8 mouse cellular contexts compared by ENCODE assay signal in the genomic region with DNA sequence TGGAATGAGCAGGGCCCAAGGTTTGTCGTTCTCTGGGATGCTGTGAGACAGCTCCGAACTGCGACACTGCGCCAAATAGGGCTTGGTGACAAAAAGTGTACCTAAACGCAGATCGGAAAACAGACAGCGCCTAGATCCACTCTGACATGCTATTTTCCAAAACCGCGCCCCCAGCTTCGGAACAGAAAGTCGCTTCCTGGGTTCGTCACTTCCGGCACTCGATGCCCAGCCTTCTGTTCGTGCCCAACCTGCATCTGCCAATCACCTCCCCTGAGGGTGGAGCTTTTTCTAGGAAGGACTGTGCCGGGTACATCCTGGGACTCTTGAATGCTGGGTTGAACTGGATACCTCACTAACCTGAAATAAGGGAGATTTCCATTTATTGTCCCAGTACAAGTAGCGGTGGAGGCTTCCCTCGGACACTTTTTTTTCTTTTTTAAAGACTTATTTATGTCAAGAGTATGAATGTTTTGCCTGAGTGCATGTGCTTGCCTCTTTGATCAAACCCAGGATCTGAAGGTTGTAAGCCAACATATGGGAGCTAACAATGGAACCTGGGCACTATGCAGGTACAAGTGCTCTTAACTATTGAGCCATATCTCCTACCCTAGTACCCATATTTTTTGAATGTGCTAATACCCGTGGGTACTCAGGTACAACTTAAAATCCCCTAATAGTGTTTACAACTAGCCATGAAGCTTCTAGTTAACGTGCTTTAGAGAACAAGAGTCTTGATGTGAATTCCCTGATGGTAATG. TPM values are rescaled to one million over a fixed set of nuclear protein-coding genes. Genes with fewer than 3 reads are reported as not detected.
DNase-seq lines count a peak whose midpoint lies in the region; ATAC-seq and TF ChIP-seq lines count a peak whose summit lies in the region.

A gene (plus strand): TSS at position 279 of the 757 bp plus-strand sequence.

- peak within 1 kb of the TSS; percentile 83 for H3K27ac ChIP-seq in brown adipose tissue, adult 24 weeks (replicated peaks; ENCODE audit: low read depth, low read length)
- peak within 1 kb of the TSS; percentile 39; the same call in 1 of the 2 replicates for H3K27ac ChIP-seq in heart, embryonic 12.5 days (ENCODE audit: poor library complexity, severe bottlenecking)
- H3K27ac ChIP-seq in kidney, postnatal 0 days, result 0 out of 2 replicates have a peak within 1 kb of the TSS, but pooled peaks have one; percentile 42
- peak within 1 kb of the TSS; percentile 26; the same call in 1 of the 2 replicates for H3K27ac ChIP-seq in liver, adult 2 months (replicated peaks; ENCODE audit: insufficient read depth, low read depth, low read length)

- peak within 1 kb of the TSS; percentile 72 for H3K4me2 ChIP-seq in heart, embryonic 12.5 days
- peak within 1 kb of the TSS; percentile 68 for H3K4me2 ChIP-seq in kidney, postnatal 0 days (ENCODE audit: low read length)

- DNase-seq in CD4-positive, CD25-positive, alpha-beta regulatory T cell, adult 2 months (ENCODE audit: low read depth, low spot score), result peak; percentile 96
- peak; percentile 96 for DNase-seq in kidney, postnatal 0 days (ENCODE audit: low spot score)
- DNase-seq in liver, adult 2 months (ENCODE audit: extremely low read depth, low read depth, low spot score), result peak; percentile 89
- DNase-seq in spleen, postnatal 36 days (ENCODE audit: low spot score in 2 of 2), result peak; percentile 88 to 90

- TF ChIP-seq CTCF in kidney, postnatal 0 days (IDR thresholded peaks at IDR 0.05; ENCODE audit: low read depth), result peak; percentile 43; the same call in 1 of the 2 replicates
- TF ChIP-seq CTCF in liver, adult 2 months (IDR thresholded peaks at IDR 0.05; ENCODE audit: low read depth, low read length), result no peak

- WGBS in heart, embryonic 12.5 days, result 7% methylated on average over 20 of the region's 20 CpGs
- 7% methylated on average over 20 of the region's 20 CpGs for WGBS in kidney, postnatal 0 days
- WGBS in liver, adult 2 months, result 8% methylated on average over 20 of the region's 20 CpGs

- no peaks in the 10 kb centered on the region for H3K9me3 ChIP-seq in heart, embryonic 12.5 days (replicated peaks)
- no peaks in the 10 kb centered on the region for H3K9me3 ChIP-seq in kidney, postnatal 0 days (replicated peaks; ENCODE audit: low read length)

- H3K27me3 ChIP-seq in heart, embryonic 12.5 days (replicated peaks), result no peaks in the 10 kb centered on the region
- H3K27me3 ChIP-seq in kidney, postnatal 0 days (ENCODE audit: insufficient read depth, low read length), result no peaks in the 10 kb centered on the region
- H3K27me3 ChIP-seq in liver, adult 2 months (ENCODE audit: control insufficient read depth, insufficient read depth, low read length), result no peaks in the 10 kb centered on the region

- peaks cover under 1% of the 10 kb centered on the region; the same call in 1 of the 2 replicates for H3K4me1 ChIP-seq in brown adipose tissue, adult 24 weeks (ENCODE audit: control insufficient read depth, insufficient read depth, insufficient read length, low read length)
- H3K4me1 ChIP-seq in heart, embryonic 12.5 days (replicated peaks), result peaks cover 5% of the 10 kb centered on the region
- no peaks in the 10 kb centered on the region for H3K4me1 ChIP-seq in kidney, postnatal 0 days (replicated peaks; ENCODE audit: insufficient read depth, low read length)
- H3K4me1 ChIP-seq in liver, adult 2 months (ENCODE audit: control insufficient read depth, insufficient read depth, low read length), result peaks cover 6% of the 10 kb centered on the region; the same call in 1 of the 2 replicates

- H3K4me3 ChIP-seq in brown adipose tissue, adult 24 weeks (ENCODE audit: insufficient read depth, low read depth, low read length), result peak within 1 kb of the TSS; percentile 84
- peak within 1 kb of the TSS; percentile 88 for H3K4me3 ChIP-seq in heart, embryonic 12.5 days
- H3K4me3 ChIP-seq in kidney, postnatal 0 days (replicated peaks; ENCODE audit: low read depth, low read length), result peak within 1 kb of the TSS; percentile 62
- H3K4me3 ChIP-seq in liver, adult 2 months (ENCODE audit: insufficient read depth, low read depth, low read length), result peak within 1 kb of the TSS; percentile 58

- H3K36me3 ChIP-seq in heart, embryonic 12.5 days, result peaks cover 8% of the 10 kb centered on the region
- no peaks in the 10 kb centered on the region for H3K36me3 ChIP-seq in kidney, postnatal 0 days (ENCODE audit: insufficient read depth, low read length)
- peaks cover 3% of the 10 kb centered on the region; the same call in 1 of the 2 replicates for H3K36me3 ChIP-seq in liver, adult 2 months (ENCODE audit: control insufficient read depth, insufficient read depth, low read length)

- TF ChIP-seq POLR2A in liver, adult 2 months (IDR thresholded peaks at IDR 0.05; ENCODE audit: extremely low read depth, insufficient read depth, low read length), result no peak

- peak; percentile 100 for ATAC-seq in erythroid progenitor cell, adult 5-6 weeks (replicated peaks; ENCODE audit: low FRiP score, poor library complexity, severe bottlenecking)
- ATAC-seq in heart, embryonic 12.5 days (ENCODE audit: insufficient number of reproducible peaks, low FRiP score), result peak; percentile 97
- peak; percentile 98 for ATAC-seq in kidney, postnatal 0 days (replicated peaks; ENCODE audit: low FRiP score, low read depth)
- peak; percentile 99 for ATAC-seq in monocyte, adult 5-6 weeks (replicated peaks; ENCODE audit: insufficient number of reproducible peaks, low FRiP score, low TSS enrichment, poor library complexity, severe bottlenecking)

- peak within 1 kb of the TSS; percentile 73 for H3K9ac ChIP-seq in heart, embryonic 12.5 days
- peak within 1 kb of the TSS; percentile 63 for H3K9ac ChIP-seq in kidney, postnatal 0 days (ENCODE audit: low read depth, low read length)
- H3K9ac ChIP-seq in liver, adult 2 months (ENCODE audit: low read depth, low read length), result peak within 1 kb of the TSS; percentile 69

- H3K79me2 ChIP-seq in liver, adult 2 months (ENCODE audit: control insufficient read depth, insufficient read depth, low read length), result no peaks in the 10 kb centered on the region

RNA-seq across cellular contexts. Expression of the gene that starts here (rescaled TPM):
- 9.8 and 12.9 TPM in 2 replicates for polyA plus RNA-seq in brown adipose tissue, adult 24 weeks (2012; ENCODE audit: insufficient read depth, insufficient read length, missing spikeins)
- 5.0 and 6.3 TPM in 2 replicates for total RNA-seq in erythroid progenitor cell, adult 5-6 weeks (2015; ENCODE audit: low replicate concordance)
- total RNA-seq in erythroid progenitor cell, adult 5-6 weeks (2017; ENCODE audit: low replicate concordance), result 3.0 and 3.3 TPM in 2 replicates
- polyA plus RNA-seq in heart, embryonic 12.5 days (2016; fragmentation: Nextera tagmentation; extraction: Ambion mirVana), result 29.1 and 31.1 TPM in 2 replicates
- 17.7 and 18.9 TPM in 2 replicates for polyA plus RNA-seq in kidney, postnatal 0 days (2015; fragmentation: Nextera tagmentation; extraction: Ambion mirVana)
- 44.4 and 44.9 TPM in 2 replicates for total RNA-seq in liver, adult 2 months (2014; rRNA removed)
- 4.9 and 5.0 TPM in 2 replicates for polyA plus RNA-seq in liver, adult 2 months (2012; rRNA removed)
- total RNA-seq in monocyte, adult 5-6 weeks (2017), result 24.6 to 39.3 TPM (median 29.8 TPM) in 3 replicates

Comparison
In these comparisons a context has a peak if more than half of its experiments do, and no peak if none do; other contexts are left out.
1. Peak in every context shown above with its lines: DNase-seq, ATAC-seq, H3K4me3 ChIP-seq and H3K27ac ChIP-seq.
2. H3K27ac ChIP-seq: peak in every context shown above with its lines; median percentile 83 in brown adipose tissue, adult 24 weeks; 42 in kidney, postnatal 0 days; 39 in heart, embryonic 12.5 days; 26 in liver, adult 2 months.